Mouse (Mus musculus) G1E (cell line): ENCODE results near the gene Wdr43. TPM values are rescaled to one million over a fixed set of nuclear protein-coding genes. Genes with fewer than 3 reads are reported as not detected.
"Not testable (repeated sequence)": the region's sequence is repeated elsewhere in the genome, so short reads cannot be mapped to it uniquely, and the experiment has no call there.

ENCODE experiments used
- ATAC-seq: 2 replicates; pipeline ENCODE4 v1.8.0; 2016; ENCODE audit warnings: mild to moderate bottlenecking; ENCODE audit not compliant: insufficient number of reproducible peaks, poor library complexity, low FRiP score, severe bottlenecking; ENCODE audit errors: extremely low read depth
- DNase-seq: peaks from one replicate; pipeline ENCODE4 v3.0.0; 2012; ENCODE audit warnings: low spot score
- H3K27me3 ChIP-seq: 2 replicates; pipeline ENCODE4 v1.6.1; 2012; ENCODE audit warnings: mild to moderate bottlenecking, low read length, inconsistent platforms; ENCODE audit not compliant: insufficient read depth
- H3K36me3 ChIP-seq: replicated peaks from 2 replicates; pipeline ENCODE3; 2012; ENCODE audit warnings: mild to moderate bottlenecking, inconsistent platforms
- H3K4me1 ChIP-seq: 2 replicates; pipeline ENCODE4 v1.6.1; 2012; ENCODE audit warnings: low read depth, low read length, inconsistent platforms, mixed read lengths; ENCODE audit not compliant: insufficient read depth
- H3K4me3 ChIP-seq: 2 replicates; pipeline ENCODE4 v1.5.1; 2012; ENCODE audit warnings: low read depth, mild to moderate bottlenecking, inconsistent platforms, low read length, moderate library complexity, mixed read lengths
- H3K9me3 ChIP-seq: replicated peaks from 2 replicates; pipeline ENCODE4 v1.6.1; 2012; ENCODE audit warnings: inconsistent platforms
- CTCF ChIP-seq: IDR thresholded peaks from 2 replicates; pipeline ENCODE4 v1.5.1; 2012; ENCODE audit warnings: low read depth, low read length, inconsistent platforms, mixed read lengths
- GATA1 ChIP-seq: IDR thresholded peaks from 2 replicates; pipeline ENCODE4 v1.6.1; 2012; ENCODE audit warnings: borderline replicate concordance, low read length, inconsistent platforms, mixed read lengths
- GATA2 ChIP-seq: IDR thresholded peaks from 2 replicates; pipeline ENCODE4 v1.6.1; 2012; ENCODE audit warnings: low read depth, low read length, inconsistent platforms, borderline replicate concordance
- POLR2AphosphoS5 ChIP-seq: IDR thresholded peaks from 2 replicates; pipeline ENCODE4 v1.6.1; 2012; ENCODE audit warnings: low read depth, low read length, inconsistent platforms; ENCODE audit not compliant: insufficient replicate concordance
- TAL1 ChIP-seq: conservative IDR thresholded peaks from 2 replicates; pipeline ENCODE4 v1.6.1; 2012; ENCODE audit warnings: low read depth, low read length, inconsistent platforms, mixed read lengths
- polyA plus RNA-seq: library from polyadenylated mRNA; stranded (reverse); fragments of >175 nt; gene quantifications from 2 replicates; pipeline ENCODE4 v1.2.3, GENCODE M21; 2012
- total RNA-seq, 2 experiments: library from RNA; stranded (forward) in 1 of 2; stranded (reverse) in 1 of 2; fragments of 200-1000 nt in 1 of 2; fragments of >200 nt in 1 of 2; fragmentation: Nextera tagmentation in 1 of 2; gene quantifications; 2 replicates each; pipeline ENCODE4 v1.2.3; 2014 to 2017

Wdr43 gene
- total and polyA plus RNA-seq, 3 experiments: 77.6 to 231 (median 205) TPM

DNA sequence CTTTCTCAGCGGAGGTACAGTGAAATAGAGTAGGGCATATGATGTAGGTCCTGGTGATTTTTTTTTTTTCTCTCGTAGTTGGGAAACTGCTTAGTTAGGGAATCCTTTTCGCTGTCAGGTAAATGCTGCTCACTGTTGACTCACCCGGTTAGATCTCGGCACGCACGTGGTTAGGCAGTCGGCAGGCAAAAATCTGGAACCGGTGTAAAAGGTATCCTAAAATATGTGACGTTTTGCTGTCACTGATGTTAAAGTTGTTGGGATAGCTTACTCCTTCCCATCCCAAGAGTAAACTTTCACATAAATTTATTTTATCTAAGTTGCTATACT is 1.3 kb downstream of the Wdr43 start:
- H3K36me3 ChIP-seq: peaks cover 36% of the 10 kb centered on the region
- TF ChIP-seq TAL1 (no peak), GATA1 (no peak), CTCF (no peak), GATA2 (no peak), POLR2AphosphoS5 (no peak)
- no peaks in the 10 kb centered on the region for H3K9me3 ChIP-seq
- DNase-seq (no peak), ATAC-seq (no peak)
- no peaks in the 10 kb centered on the region for H3K27me3 ChIP-seq
- H3K4me1 ChIP-seq: peaks cover 42% of the 10 kb centered on the region
- peak overlapping the region; percentile 98 for H3K4me3 ChIP-seq

DNA sequence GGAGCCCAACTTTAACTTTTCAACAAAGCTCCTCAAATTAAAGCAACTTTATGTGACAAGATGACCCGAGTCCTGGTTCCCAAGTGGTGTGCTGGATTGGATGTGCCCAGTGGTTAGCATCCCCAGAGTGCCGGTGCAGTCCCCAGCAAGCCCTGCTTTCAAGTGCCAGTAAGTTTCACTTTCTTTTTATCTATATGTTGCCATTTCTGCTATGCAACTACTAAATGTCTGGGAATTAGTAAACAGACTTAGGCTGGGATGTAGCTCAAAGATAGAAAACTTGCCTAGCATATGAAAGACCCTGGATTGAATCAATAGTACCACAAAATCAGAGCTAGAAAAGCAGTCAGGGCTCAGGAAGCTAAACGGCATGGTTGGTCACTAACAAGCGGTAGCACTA is 2.3 kb downstream of the Wdr43 start:
- peaks cover 43% of the 10 kb centered on the region for H3K4me1 ChIP-seq
- H3K27me3 ChIP-seq: no peaks in the 10 kb centered on the region
- peaks cover 42% of the 10 kb centered on the region for H3K36me3 ChIP-seq
- no peak for TF ChIP-seq GATA2
- no peaks in the 10 kb centered on the region for H3K9me3 ChIP-seq
- DNase-seq: no peak
- no peak for ATAC-seq
- peak overlapping the region; percentile 98 for H3K4me3 ChIP-seq

DNA sequence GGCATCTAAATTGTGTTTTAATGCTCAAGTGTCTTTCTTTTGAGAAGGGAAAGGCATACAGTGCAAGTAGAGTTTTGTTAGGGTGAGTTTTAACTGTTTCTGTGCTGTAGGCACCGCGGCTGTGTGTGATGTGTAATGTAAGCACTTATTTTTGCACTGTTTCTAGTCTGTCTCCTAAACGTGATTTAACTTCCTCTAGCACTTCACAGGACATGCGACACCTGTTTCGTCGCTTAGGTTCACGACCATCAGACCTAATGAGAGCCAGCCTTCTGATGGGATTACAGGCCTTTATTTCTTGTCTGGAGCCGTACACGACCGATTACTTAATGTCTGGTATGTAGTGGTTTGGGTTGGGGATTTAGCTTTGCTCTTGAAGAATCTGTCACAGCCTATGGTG is 16.1 kb downstream of the Wdr43 start:
- Histone ChIP-seq H3K4me1 (peaks cover 13% of the 10 kb centered on the region; the same call in 1 of the 2 replicates), H3K4me3 (no peak overlapping the region), H3K27me3 (no peaks in the 10 kb centered on the region), H3K36me3 (peaks cover 96% of the 10 kb centered on the region), H3K9me3 (no peaks in the 10 kb centered on the region)
- DNase-seq (no peak), ATAC-seq (no peak)
- no peak for TF ChIP-seq TAL1
- TF ChIP-seq POLR2AphosphoS5: no peak
- TF ChIP-seq GATA2: no peak
- no peak for TF ChIP-seq CTCF
- TF ChIP-seq GATA1: no peak

DNA sequence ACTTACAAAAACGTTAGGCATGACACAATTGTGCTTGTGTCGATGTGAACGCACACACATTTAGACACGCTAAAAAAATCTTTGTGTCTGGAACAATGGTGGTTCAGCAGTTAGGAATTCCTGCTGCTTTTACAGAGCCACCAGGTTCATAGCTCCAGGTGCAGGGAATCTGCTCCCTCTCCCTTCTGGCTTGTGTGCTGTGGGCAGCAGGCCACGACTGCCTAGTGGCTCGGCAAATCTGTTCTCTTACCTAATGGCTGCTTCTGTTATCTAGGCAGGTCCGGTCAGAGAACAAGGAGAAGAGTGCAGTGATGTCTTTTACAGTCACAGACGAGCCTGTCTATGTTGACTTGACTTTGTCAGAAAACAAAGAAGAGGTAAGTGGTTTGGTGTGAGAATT is 17.7 kb downstream of the Wdr43 start:
- no peaks in the 10 kb centered on the region for H3K27me3 ChIP-seq
- no peak for TF ChIP-seq CTCF
- TF ChIP-seq GATA1: no peak
- TF ChIP-seq TAL1: no peak
- TF ChIP-seq POLR2AphosphoS5: no peak
- TF ChIP-seq GATA2: no peak
- ATAC-seq: no peak
- H3K9me3 ChIP-seq: no peaks in the 10 kb centered on the region
- DNase-seq: no peak
- H3K4me3 ChIP-seq: no peak overlapping the region
- peaks cover 96% of the 10 kb centered on the region for H3K36me3 ChIP-seq
- H3K4me1 ChIP-seq: peaks cover 15% of the 10 kb centered on the region

DNA sequence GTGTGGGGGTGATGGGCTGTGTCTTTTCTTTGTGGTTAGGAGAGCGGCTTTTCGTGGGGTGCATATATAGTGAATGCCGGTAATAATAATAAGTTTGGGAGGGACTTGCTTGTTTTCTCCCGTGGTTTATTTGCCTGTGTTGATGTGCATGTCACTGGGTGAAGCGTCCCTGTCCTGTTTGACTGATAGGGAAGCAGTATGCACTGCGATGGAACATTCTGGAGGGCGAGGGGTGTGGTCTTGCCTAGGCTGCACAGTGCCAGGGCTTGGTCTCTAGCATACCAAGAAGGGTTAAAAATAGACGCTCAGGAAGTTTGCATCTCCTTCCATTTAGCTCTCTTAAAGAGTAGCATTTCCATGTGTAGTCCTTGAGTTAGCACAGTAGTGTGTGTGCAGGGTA is 21.1 kb downstream of the Wdr43 start:
- no peak overlapping the region for H3K4me3 ChIP-seq
- H3K36me3 ChIP-seq: peaks cover 96% of the 10 kb centered on the region
- no peak for DNase-seq
- H3K9me3 ChIP-seq: no peaks in the 10 kb centered on the region
- no peaks in the 10 kb centered on the region for H3K27me3 ChIP-seq
- H3K4me1 ChIP-seq: peaks cover 20% of the 10 kb centered on the region
- TF ChIP-seq GATA1 (no peak), GATA2 (no peak), TAL1 (no peak), POLR2AphosphoS5 (no peak), CTCF (no peak)
- ATAC-seq: no peak

DNA sequence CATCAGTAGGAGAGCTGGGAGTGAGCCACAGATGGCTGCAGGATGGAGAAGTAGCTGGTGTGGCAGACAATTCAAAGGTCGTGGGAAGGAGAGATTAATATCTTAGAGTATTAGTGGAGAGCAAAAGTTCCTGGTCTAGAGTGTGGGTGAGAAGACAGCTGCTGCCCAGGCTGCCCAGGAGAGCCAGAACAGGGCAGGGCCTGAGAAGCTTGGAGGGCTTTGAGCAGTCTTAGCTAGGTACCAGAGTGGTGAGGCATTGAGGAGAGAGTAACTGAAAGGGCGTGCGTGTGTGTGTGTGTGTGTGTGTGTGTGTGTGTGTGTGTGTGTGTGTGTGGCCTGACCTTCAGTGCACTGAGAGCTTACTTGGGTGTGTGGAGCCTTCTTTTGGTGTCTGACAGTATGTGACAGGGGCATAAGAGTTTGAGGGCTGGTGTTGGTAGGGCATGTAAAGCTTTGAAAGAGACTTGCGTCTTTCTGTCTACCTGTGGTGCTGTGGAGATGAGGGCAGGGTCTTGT is 22.1 kb downstream of the Wdr43 start:
- H3K36me3 ChIP-seq: peaks cover 97% of the 10 kb centered on the region
- TF ChIP-seq TAL1 (no peak), CTCF (no peak), POLR2AphosphoS5 (no peak), GATA2 (no peak), GATA1 (no peak)
- DNase-seq (no peak), ATAC-seq (no peak)
- no peaks in the 10 kb centered on the region for H3K9me3 ChIP-seq
- H3K4me1 ChIP-seq: peaks cover 18% of the 10 kb centered on the region
- H3K4me3 ChIP-seq: no peak overlapping the region
- no peaks in the 10 kb centered on the region for H3K27me3 ChIP-seq

DNA sequence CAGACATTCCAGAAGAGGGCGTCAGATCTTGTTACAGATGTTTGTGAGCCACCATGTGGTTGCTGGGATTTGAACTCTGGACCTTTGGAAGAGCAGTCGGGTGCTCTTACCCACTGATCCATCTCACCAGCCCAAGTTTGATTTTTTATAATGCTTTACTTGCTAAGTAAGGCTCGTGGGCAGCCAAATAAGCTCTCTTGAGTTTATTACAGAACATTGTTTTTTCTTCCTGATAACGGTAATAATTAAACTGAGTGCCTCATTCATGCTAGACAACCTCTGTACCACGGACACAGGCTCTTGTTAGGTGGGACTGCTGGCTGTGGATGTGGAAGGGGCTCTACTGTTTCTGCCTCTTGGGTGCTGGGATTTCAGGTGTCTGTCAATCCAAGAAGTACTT is 23.4 kb downstream of the Wdr43 start:
- not testable (repeated sequence) for H3K9me3 ChIP-seq, ATAC-seq, H3K4me3 ChIP-seq, DNase-seq, H3K27me3 ChIP-seq
- Histone ChIP-seq H3K4me1 (peaks cover 16% of the 10 kb centered on the region), H3K36me3 (peaks cover 95% of the 10 kb centered on the region)
